Mouse (Mus musculus) bone marrow, adult 2 months (tissue): ENCODE data around the gene Ufd1.

Experiments
- CTCF ChIP-seq: fragments of 200-500 bp; IDR thresholded peaks from 2 replicates; pipeline ENCODE4 v1.5.1; 2011; ENCODE audit warnings: low read length, control low read depth; ENCODE audit not compliant: control insufficient read depth, insufficient read depth
- POLR2A ChIP-seq: fragments of 200-500 bp; IDR thresholded peaks from 2 replicates; pipeline ENCODE4 v1.6.1; 2011; ENCODE audit warnings: low read depth, mild to moderate bottlenecking, control low read depth, low read length, borderline replicate concordance; ENCODE audit not compliant: control insufficient read depth

DNA sequence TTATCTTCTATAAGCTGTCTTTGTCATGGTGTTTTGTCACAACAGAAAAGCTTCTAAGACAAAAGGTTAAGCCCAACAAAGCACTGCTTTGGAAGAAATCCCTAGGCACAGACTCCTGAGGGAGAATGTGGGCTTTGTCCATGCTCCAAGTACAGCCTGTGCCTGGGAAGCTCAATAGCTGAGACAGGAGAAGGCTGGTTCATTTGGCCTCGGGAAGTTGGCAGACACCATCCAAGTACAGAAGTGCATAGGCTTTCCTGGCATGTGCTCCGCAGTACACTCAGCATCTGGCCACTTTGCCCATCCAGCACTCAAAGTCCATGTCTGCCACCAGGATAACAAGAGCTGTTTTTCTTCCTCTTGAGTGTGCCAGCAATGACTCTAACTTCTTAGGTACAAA is 5.8 kb upstream of the Ufd1 start:
- TF ChIP-seq CTCF (no peak), POLR2A (no peak)
